Mouse (Mus musculus) bone marrow, adult 2 months (tissue): ENCODE results near the gene Cdc14a.

ENCODE experiments used
- CTCF ChIP-seq: fragments of 200-500 bp; IDR thresholded peaks from 2 replicates; pipeline ENCODE4 v1.5.1; 2011; ENCODE audit warnings: low read length, control low read depth; ENCODE audit not compliant: control insufficient read depth, insufficient read depth
- POLR2A ChIP-seq: fragments of 200-500 bp; IDR thresholded peaks from 2 replicates; pipeline ENCODE4 v1.6.1; 2011; ENCODE audit warnings: low read depth, mild to moderate bottlenecking, control low read depth, low read length, borderline replicate concordance; ENCODE audit not compliant: control insufficient read depth

- TF ChIP-seq CTCF (no peak), POLR2A (no peak)
Measured at GRCm38 (mm10) chr3:116388808-116389207, 35.0 kb downstream of the Cdc14a start.
